Mouse (Mus musculus): ENCODE data around the gene Ccdc115. TPM values are rescaled to one million over a fixed set of nuclear protein-coding genes. Genes with fewer than 3 reads are reported as not detected.

Ccdc115 gene
- total RNA-seq (2021) = 10 to 100 TPM; 11.7 to 12.6 TPM
- long read RNA-seq, experiment 1, transcript Ccdc115-201 (5 exons, 1,705 nt) = major isoform, 19 of 20 reads
- long read RNA-seq, experiment 1, partial matches to known transcripts = 0 of 20 reads
- long read RNA-seq, experiment 1, other reads (novel, unspliced or antisense) = 1 of 20 reads
- long read RNA-seq, experiment 2, transcript Ccdc115-201 (5 exons, 1,705 nt) = major isoform, 24 of 31 reads
- long read RNA-seq, experiment 2, partial matches to known transcripts = 5 of 31 reads
- long read RNA-seq, experiment 2, other reads (novel, unspliced or antisense) = 2 of 31 reads

GRCm38 (mm10) chr1:34439215-34439960 is at the start of gene Ccdc115, which contains the start of gene Imp4:
Gene Ccdc115 (minus strand): TSS chr1:34439672.
Gene Imp4 (plus strand): TSS chr1:34439851.
- DNase-seq (ENCODE audit: low spot score) = peak; percentile 96

- DNase-seq (ENCODE audit: low spot score) = no peak
These were observed 47.9 kb upstream of the Ccdc115 start for GRCm38 (mm10) chr1:34487383-34487782.

- DNase-seq (ENCODE audit: low spot score) = peak; percentile 9
These were observed 46.2 kb upstream of the Ccdc115 start for GRCm38 (mm10) chr1:34485461-34486188.

GRCm38 (mm10) chr1:34484470-34484869 is 45.0 kb upstream of the Ccdc115 start:
- no peak for DNase-seq (ENCODE audit: low spot score)

- no peak for DNase-seq (ENCODE audit: low spot score)
These were observed 42.6 kb upstream of the Ccdc115 start for GRCm38 (mm10) chr1:34481920-34482669.

- DNase-seq (ENCODE audit: low spot score) = no peak
These were observed 41.3 kb upstream of the Ccdc115 start for GRCm38 (mm10) chr1:34480801-34481200.

- DNase-seq (ENCODE audit: low spot score) = no peak
These were observed 39.6 kb upstream of the Ccdc115 start for GRCm38 (mm10) chr1:34478891-34479655.

GRCm38 (mm10) chr1:34472427-34473300 is 33.2 kb upstream of the Ccdc115 start:
- DNase-seq (ENCODE audit: low spot score) = peak; percentile 11

GRCm38 (mm10) chr1:34469801-34470200 is 30.3 kb upstream of the Ccdc115 start:
- no peak for DNase-seq (ENCODE audit: low spot score)

- DNase-seq (ENCODE audit: low spot score) = no peak
These were observed 29.0 kb upstream of the Ccdc115 start for GRCm38 (mm10) chr1:34468500-34468899.

- no peak for DNase-seq (ENCODE audit: low spot score)
These were observed 28.6 kb upstream of the Ccdc115 start for GRCm38 (mm10) chr1:34468051-34468450.

GRCm38 (mm10) chr1:34465445-34465844 is 26.0 kb upstream of the Ccdc115 start:
- no peak for DNase-seq (ENCODE audit: low spot score)

GRCm38 (mm10) chr1:34464310-34464817 is 24.9 kb upstream of the Ccdc115 start:
- DNase-seq (ENCODE audit: low spot score) = no peak

GRCm38 (mm10) chr1:34462766-34463165 is 23.3 kb upstream of the Ccdc115 start:
- DNase-seq (ENCODE audit: low spot score) = peak; percentile 50

GRCm38 (mm10) chr1:34460061-34460441 is 20.6 kb upstream of the Ccdc115 start:
- DNase-seq (ENCODE audit: low spot score) = peak; percentile 12

GRCm38 (mm10) chr1:34459284-34460060 is 20.0 kb upstream of the Ccdc115 start, which contains the start of gene Ptpn18:
Gene Ptpn18 (plus strand): TSS chr1:34459762.
- peak; percentile 92 for DNase-seq (ENCODE audit: low spot score)

GRCm38 (mm10) chr1:34458431-34458830 is 19.0 kb upstream of the Ccdc115 start:
- DNase-seq (ENCODE audit: low spot score) = no peak

- DNase-seq (ENCODE audit: low spot score) = no peak
These were observed 3.7 kb upstream of the Ccdc115 start for GRCm38 (mm10) chr1:34443124-34443523.

All from gastrocnemius, adult 18-20 months (tissue).